In genomic region chr4:87977820-87978448, GRCm38 (mm10) we compare ENCODE assay signal across 22 mouse cellular contexts. TPM values are rescaled to one million over a fixed set of nuclear protein-coding genes. Genes with fewer than 3 reads are reported as not detected.
DNase-seq lines count a peak whose midpoint lies in the region; ATAC-seq and TF ChIP-seq lines count a peak whose summit lies in the region.
"Had no signal": no experiment of that assay in that cellular context is flagged by ENCODE, and none has a peak within 500 bp of the region (broad histone marks: within the 10 kb centered on the region; RNA-seq: fewer than 3 reads in every experiment).

No protein-coding gene starts in this region.

- no peaks in the 10 kb centered on the region for H3K9me3 ChIP-seq in embryonic facial prominence, embryonic 14.5 days (ENCODE audit: control insufficient read depth, low read length)
- H3K9me3 ChIP-seq in embryonic facial prominence, embryonic 10.5 days = no peaks in the 10 kb centered on the region
- no peaks in the 10 kb centered on the region for H3K9me3 ChIP-seq in kidney, postnatal 0 days (replicated peaks; ENCODE audit: low read length)
- no peaks in the 10 kb centered on the region for H3K9me3 ChIP-seq in stomach, embryonic 16.5 days (replicated peaks; ENCODE audit: control insufficient read depth, low read length)
- H3K9me3 ChIP-seq in stomach, postnatal 0 days (ENCODE audit: control insufficient read depth, low read length) = no peaks in the 10 kb centered on the region
- no peaks in the 10 kb centered on the region for H3K9me3 ChIP-seq in neural tube, embryonic 15.5 days (replicated peaks)
- H3K9me3 ChIP-seq: heart, embryonic 12.5 days; hindbrain, embryonic 13.5 days; limb, embryonic 15.5 days; midbrain, embryonic 13.5 days had no signal

- 58% methylated on average over 11 of the region's 11 CpGs for WGBS in embryonic facial prominence, embryonic 14.5 days
- WGBS in embryonic facial prominence, embryonic 10.5 days = 79% methylated on average over 11 of the region's 11 CpGs
- WGBS in kidney, postnatal 0 days = 31% methylated on average over 11 of the region's 11 CpGs
- 24% methylated on average over 11 of the region's 11 CpGs for WGBS in stomach, embryonic 16.5 days
- WGBS in stomach, postnatal 0 days = 30% methylated on average over 11 of the region's 11 CpGs
- whole genome bisulfite sequencing in neural tube, embryonic 15.5 days = 42% methylated on average over 11 of the region's 11 CpGs

- no peaks in the 10 kb centered on the region for H3K36me3 ChIP-seq in embryonic facial prominence, embryonic 14.5 days (ENCODE audit: control insufficient read depth, insufficient read depth, low read length)
- peaks cover 9% of the 10 kb centered on the region; the same call in 1 of the 2 replicates for H3K36me3 ChIP-seq in embryonic facial prominence, embryonic 10.5 days (replicated peaks)
- H3K36me3 ChIP-seq in kidney, postnatal 0 days (ENCODE audit: insufficient read depth, low read length) = no peaks in the 10 kb centered on the region
- no peaks in the 10 kb centered on the region for H3K36me3 ChIP-seq in stomach, embryonic 16.5 days (ENCODE audit: control insufficient read depth, insufficient read depth, low read length)
- H3K36me3 ChIP-seq in stomach, postnatal 0 days (ENCODE audit: control insufficient read depth, insufficient read depth, low read length) = no peaks in the 10 kb centered on the region
- H3K36me3 ChIP-seq in neural tube, embryonic 15.5 days = no peaks in the 10 kb centered on the region
- H3K36me3 ChIP-seq: heart, embryonic 12.5 days; hindbrain, embryonic 13.5 days; limb, embryonic 15.5 days; midbrain, embryonic 13.5 days had no signal

- H3K4me1 ChIP-seq in embryonic facial prominence, embryonic 14.5 days (ENCODE audit: control insufficient read depth, insufficient read depth, low read length) = peaks cover 12% of the 10 kb centered on the region
- H3K4me1 ChIP-seq in embryonic facial prominence, embryonic 10.5 days = peaks cover 12% of the 10 kb centered on the region
- peaks cover 13% of the 10 kb centered on the region; the same call in 1 of the 2 replicates for H3K4me1 ChIP-seq in kidney, postnatal 0 days (replicated peaks; ENCODE audit: insufficient read depth, low read length)
- H3K4me1 ChIP-seq in stomach, embryonic 16.5 days (ENCODE audit: control insufficient read depth, insufficient read depth, low read length) = peaks cover 10% of the 10 kb centered on the region
- H3K4me1 ChIP-seq in stomach, postnatal 0 days (replicated peaks; ENCODE audit: control insufficient read depth, insufficient read depth) = no peaks in the 10 kb centered on the region; the same call in none of the 2 replicates
- H3K4me1 ChIP-seq in neural tube, embryonic 15.5 days = peaks cover 8% of the 10 kb centered on the region

- H3K9ac ChIP-seq in embryonic facial prominence, embryonic 14.5 days (ENCODE audit: low read depth, low read length) = no peak overlapping the region
- H3K9ac ChIP-seq in kidney, postnatal 0 days (ENCODE audit: low read depth, low read length) = no peak overlapping the region
- H3K9ac ChIP-seq in stomach, embryonic 16.5 days (ENCODE audit: low read length) = no peak overlapping the region
- H3K9ac ChIP-seq in stomach, postnatal 0 days (ENCODE audit: low read length) = no peak overlapping the region
- no peak overlapping the region for H3K9ac ChIP-seq in neural tube, embryonic 15.5 days (replicated peaks)
- H3K9ac ChIP-seq: heart, embryonic 12.5 days; hindbrain, embryonic 13.5 days; limb, embryonic 15.5 days; liver, embryonic 14.5 days; midbrain, embryonic 13.5 days had no signal

- no peak for TF ChIP-seq EP300 in stomach, postnatal 0 days (optimal IDR thresholded peaks at IDR 0.05)

- H3K27ac ChIP-seq in embryonic facial prominence, embryonic 14.5 days (replicated peaks; ENCODE audit: low read depth, low read length) = peak overlapping the region; percentile 1; the same call in 1 of the 2 replicates
- no peak overlapping the region for H3K27ac ChIP-seq in embryonic facial prominence, embryonic 10.5 days (replicated peaks)
- H3K27ac ChIP-seq in kidney, postnatal 0 days = no peak overlapping the region
- H3K27ac ChIP-seq in stomach, embryonic 16.5 days (ENCODE audit: low read length) = peak overlapping the region; percentile 6; the same call in 1 of the 2 replicates
- H3K27ac ChIP-seq in stomach, postnatal 0 days (replicated peaks) = no peak overlapping the region
- no peak overlapping the region for H3K27ac ChIP-seq in neural tube, embryonic 15.5 days (replicated peaks)
- H3K27ac ChIP-seq: hindbrain, embryonic 13.5 days; limb, embryonic 15.5 days; liver, embryonic 14.5 days; midbrain, embryonic 13.5 days had no signal

- ATAC-seq in embryonic facial prominence, embryonic 14.5 days (ENCODE audit: low read depth) = no peak
- no peak for ATAC-seq in kidney, postnatal 0 days (replicated peaks; ENCODE audit: low FRiP score, low read depth)
- ATAC-seq in stomach, embryonic 16.5 days (ENCODE audit: insufficient read depth, low FRiP score) = no peak
- no peak; the same call in 1 of the 2 replicates for ATAC-seq in stomach, postnatal 0 days (ENCODE audit: low FRiP score, low TSS enrichment)
- 0 out of 2 replicates have a peak, but pooled peaks have one; percentile 21 for ATAC-seq in neural tube, embryonic 15.5 days (ENCODE audit: low FRiP score)
- ATAC-seq: inflammation-experienced regulatory T-cells, adult 6 months; midbrain, embryonic 13.5 days had no signal

- no peaks in the 10 kb centered on the region for H3K27me3 ChIP-seq in embryonic facial prominence, embryonic 14.5 days (replicated peaks; ENCODE audit: control insufficient read depth, insufficient read depth, low read length)
- no peaks in the 10 kb centered on the region for H3K27me3 ChIP-seq in embryonic facial prominence, embryonic 10.5 days (replicated peaks; ENCODE audit: low read depth, poor library complexity, severe bottlenecking)
- H3K27me3 ChIP-seq in kidney, postnatal 0 days (ENCODE audit: insufficient read depth, low read length) = no peaks in the 10 kb centered on the region
- no peaks in the 10 kb centered on the region for H3K27me3 ChIP-seq in stomach, embryonic 16.5 days (ENCODE audit: control insufficient read depth, insufficient read depth, low read length)
- no peaks in the 10 kb centered on the region for H3K27me3 ChIP-seq in stomach, postnatal 0 days (ENCODE audit: control insufficient read depth, insufficient read depth, low read length)
- no peaks in the 10 kb centered on the region for H3K27me3 ChIP-seq in neural tube, embryonic 15.5 days (replicated peaks)
- H3K27me3 ChIP-seq: heart, embryonic 12.5 days; hindbrain, embryonic 13.5 days; limb, embryonic 15.5 days; midbrain, embryonic 13.5 days had no signal

- no peak overlapping the region for H3K4me3 ChIP-seq in embryonic facial prominence, embryonic 14.5 days (ENCODE audit: low read depth, low read length)
- H3K4me3 ChIP-seq in embryonic facial prominence, embryonic 10.5 days = no peak overlapping the region
- H3K4me3 ChIP-seq in kidney, postnatal 0 days (replicated peaks; ENCODE audit: low read depth, low read length) = no peak overlapping the region
- no peak overlapping the region for H3K4me3 ChIP-seq in stomach, embryonic 16.5 days (replicated peaks; ENCODE audit: low read length)
- no peak overlapping the region for H3K4me3 ChIP-seq in stomach, postnatal 0 days (ENCODE audit: low read depth, low read length)
- no peak overlapping the region for H3K4me3 ChIP-seq in neural tube, embryonic 15.5 days (replicated peaks)
- H3K4me3 ChIP-seq: heart, embryonic 12.5 days; hindbrain, embryonic 13.5 days; limb, embryonic 15.5 days; midbrain, embryonic 13.5 days had no signal

- no peak overlapping the region for H3K4me2 ChIP-seq in embryonic facial prominence, embryonic 14.5 days (ENCODE audit: low read depth, low read length)
- H3K4me2 ChIP-seq in kidney, postnatal 0 days (ENCODE audit: low read length) = no peak overlapping the region
- H3K4me2 ChIP-seq in stomach, embryonic 16.5 days (ENCODE audit: low read depth, low read length) = no peak overlapping the region
- no peak overlapping the region for H3K4me2 ChIP-seq in stomach, postnatal 0 days (replicated peaks; ENCODE audit: low read depth)
- H3K4me2 ChIP-seq in neural tube, embryonic 15.5 days = no peak overlapping the region
- H3K4me2 ChIP-seq: heart, embryonic 12.5 days; hindbrain, embryonic 13.5 days; limb, embryonic 15.5 days; midbrain, embryonic 13.5 days had no signal

- no peak for TF ChIP-seq CTCF in kidney, postnatal 0 days (IDR thresholded peaks at IDR 0.05; ENCODE audit: low read depth)
- TF ChIP-seq CTCF in stomach, postnatal 0 days (IDR thresholded peaks at IDR 0.05; ENCODE audit: low read depth) = no peak

- DNase-seq in embryonic facial prominence, embryonic 14.5 days (ENCODE audit: low spot score) = peak; percentile 38
- no peak for DNase-seq in embryonic facial prominence, embryonic 10.5 days (ENCODE audit: low spot score)
- DNase-seq in kidney, postnatal 0 days (ENCODE audit: low spot score) = peak; percentile 54
- no peak for DNase-seq in kidney, postnatal 14 days
- no peak for DNase-seq in stomach, postnatal 0 days (ENCODE audit: low spot score)
- DNase-seq in urinary bladder, adult 18-20 months (ENCODE audit: low spot score in 2 of 2) = no peak
- DNase-seq: adrenal gland, postnatal 14 days; cerebellum, adult 8-10 months; cerebellum, postnatal 36 days; heart, postnatal 14 days; kidney, postnatal 10 days; layer of hippocampus, postnatal 36 days; lung, postnatal 10 days; thymus, postnatal 25 days had no signal

RNA-seq across cellular contexts. Expression of gene Mllt3, which starts 55.2 kb away (rescaled TPM):
- 47.6 and 55.0 TPM in 2 replicates for polyA plus RNA-seq in embryonic facial prominence, embryonic 14.5 days (2014; fragmentation: Nextera tagmentation; extraction: Ambion mirVana)
- 46.5 and 55.4 TPM in 2 replicates for polyA plus RNA-seq in embryonic facial prominence, embryonic 10.5 days (2016; fragmentation: Nextera tagmentation; extraction: Ambion mirVana)
- 28.7 and 28.9 TPM in 2 replicates for polyA plus RNA-seq in kidney, postnatal 0 days (2015; fragmentation: Nextera tagmentation; extraction: Ambion mirVana)
- 33.0 and 41.5 TPM in 2 replicates for polyA plus RNA-seq in stomach, embryonic 16.5 days (2015; fragmentation: Nextera tagmentation; extraction: Ambion mirVana)
- polyA plus RNA-seq in stomach, postnatal 0 days (2015; fragmentation: Nextera tagmentation; extraction: Ambion mirVana) = 82.5 and 82.9 TPM in 2 replicates
- 62.3 and 69.0 TPM in 2 replicates for polyA plus RNA-seq in neural tube, embryonic 15.5 days (2015; fragmentation: Nextera tagmentation; extraction: Ambion mirVana)

Comparison
In these comparisons a context has a peak if more than half of its experiments do, and no peak if none do; other contexts are left out.
1. DNase-seq: peak in embryonic facial prominence, embryonic 14.5 days (single experiment) and kidney, postnatal 0 days (single experiment); none in embryonic facial prominence, embryonic 10.5 days (single experiment), kidney, postnatal 14 days (single experiment), stomach, postnatal 0 days (single experiment) and urinary bladder, adult 18-20 months (0 of 2).
2. H3K27ac ChIP-seq: peak in embryonic facial prominence, embryonic 14.5 days (single experiment) and stomach, embryonic 16.5 days (single experiment); none in embryonic facial prominence, embryonic 10.5 days (single experiment), kidney, postnatal 0 days (single experiment), stomach, postnatal 0 days (single experiment) and neural tube, embryonic 15.5 days (single experiment).